12 mouse cellular contexts compared by ENCODE assay signal in genomic region chr2:101967152-101967551, GRCm38 (mm10).
DNase-seq lines count a peak whose midpoint lies in the region; ATAC-seq and TF ChIP-seq lines count a peak whose summit lies in the region.
"Had no signal": no experiment of that assay in that cellular context is flagged by ENCODE, and none has a peak within 500 bp of the region (broad histone marks: within the 10 kb centered on the region; RNA-seq: fewer than 3 reads in every experiment).

No protein-coding gene starts in this region.

- peak overlapping the region; percentile 22; the same call in 1 of the 2 replicates for H3K4me2 ChIP-seq in heart, embryonic 12.5 days
- no peak overlapping the region for H3K4me2 ChIP-seq in midbrain, embryonic 11.5 days
- no peak overlapping the region for H3K4me2 ChIP-seq in midbrain, postnatal 0 days (ENCODE audit: low read depth, low read length, poor library complexity, severe bottlenecking)

- DNase-seq in heart, postnatal 4 days = no peak
- DNase-seq in midbrain, embryonic 10.5 days (ENCODE audit: low spot score) = peak; percentile 31
- no peak for DNase-seq in midbrain, embryonic 11.5 days (ENCODE audit: low spot score, missing footprints)
- no peak for DNase-seq in limb, embryonic 10.5 days (ENCODE audit: low spot score)
- DNase-seq in midbrain, postnatal 0 days (ENCODE audit: low spot score) = no peak
- no peak for DNase-seq in adrenal gland, adult 18-20 months (ENCODE audit: low spot score in 2 of 2)
- DNase-seq: cerebellum, postnatal 25 days; thymus, adult 2 months had no signal

- no peak overlapping the region for H3K4me3 ChIP-seq in heart, embryonic 12.5 days
- H3K4me3 ChIP-seq in midbrain, embryonic 10.5 days = no peak overlapping the region
- H3K4me3 ChIP-seq in midbrain, embryonic 11.5 days (ENCODE audit: low read depth, low read length) = no peak overlapping the region
- H3K4me3 ChIP-seq in limb, embryonic 10.5 days = no peak overlapping the region
- H3K4me3 ChIP-seq in midbrain, postnatal 0 days (ENCODE audit: low read depth, low read length) = no peak overlapping the region
- H3K4me3 ChIP-seq: myocyte had no signal

- no peak for TF ChIP-seq CTCF in midbrain, postnatal 0 days (IDR thresholded peaks at IDR 0.05)

- no peak for ATAC-seq in heart, embryonic 12.5 days (ENCODE audit: insufficient number of reproducible peaks, low FRiP score)
- no peak for ATAC-seq in midbrain, embryonic 11.5 days (ENCODE audit: low FRiP score)
- no peak for ATAC-seq in midbrain, postnatal 0 days (ENCODE audit: low FRiP score)
- ATAC-seq in frontal cortex, adult (ENCODE audit: low TSS enrichment) = no peak

- 32% methylated on average over 7 of the region's 7 CpGs for WGBS in heart, embryonic 12.5 days
- WGBS in midbrain, embryonic 10.5 days = 46% methylated on average over 7 of the region's 7 CpGs
- 18% methylated on average over 7 of the region's 7 CpGs for WGBS in midbrain, embryonic 11.5 days
- WGBS in limb, embryonic 10.5 days = 67% methylated on average over 7 of the region's 7 CpGs
- 26% methylated on average over 7 of the region's 7 CpGs for WGBS in midbrain, postnatal 0 days

- no peaks in the 10 kb centered on the region for H3K9me3 ChIP-seq in heart, embryonic 12.5 days (replicated peaks)
- no peaks in the 10 kb centered on the region for H3K9me3 ChIP-seq in midbrain, embryonic 10.5 days (replicated peaks)
- no peaks in the 10 kb centered on the region for H3K9me3 ChIP-seq in midbrain, embryonic 11.5 days (ENCODE audit: control insufficient read depth, low read length)
- H3K9me3 ChIP-seq in limb, embryonic 10.5 days (replicated peaks) = no peaks in the 10 kb centered on the region
- no peaks in the 10 kb centered on the region for H3K9me3 ChIP-seq in midbrain, postnatal 0 days (ENCODE audit: low read length)

- H3K36me3 ChIP-seq in heart, embryonic 12.5 days = no peaks in the 10 kb centered on the region
- H3K36me3 ChIP-seq in midbrain, embryonic 10.5 days = no peaks in the 10 kb centered on the region
- H3K36me3 ChIP-seq in midbrain, embryonic 11.5 days (ENCODE audit: control insufficient read depth, insufficient read depth, low read length) = no peaks in the 10 kb centered on the region
- no peaks in the 10 kb centered on the region for H3K36me3 ChIP-seq in limb, embryonic 10.5 days
- H3K36me3 ChIP-seq in midbrain, postnatal 0 days (ENCODE audit: insufficient read depth, low read length) = no peaks in the 10 kb centered on the region

- H3K4me1 ChIP-seq in heart, embryonic 12.5 days (replicated peaks) = peaks cover 34% of the 10 kb centered on the region
- peaks cover 79% of the 10 kb centered on the region for H3K4me1 ChIP-seq in midbrain, embryonic 10.5 days
- peaks cover 32% of the 10 kb centered on the region for H3K4me1 ChIP-seq in midbrain, embryonic 11.5 days (ENCODE audit: control insufficient read depth, insufficient read depth, low read length)
- H3K4me1 ChIP-seq in limb, embryonic 10.5 days = peaks cover 73% of the 10 kb centered on the region
- peaks cover 11% of the 10 kb centered on the region for H3K4me1 ChIP-seq in midbrain, postnatal 0 days (ENCODE audit: insufficient read depth, low read length)

- H3K27ac ChIP-seq in heart, embryonic 12.5 days (ENCODE audit: poor library complexity, severe bottlenecking) = no peak overlapping the region
- H3K27ac ChIP-seq in midbrain, embryonic 10.5 days (replicated peaks) = peak overlapping the region; percentile 71
- no peak overlapping the region; the same call in 1 of the 2 replicates for H3K27ac ChIP-seq in midbrain, embryonic 11.5 days (ENCODE audit: low read depth, low read length)
- H3K27ac ChIP-seq in limb, embryonic 10.5 days = peak overlapping the region; percentile 68
- 0 out of 2 replicates have a peak overlapping the region, but pooled peaks have one; percentile 12 for H3K27ac ChIP-seq in midbrain, postnatal 0 days (ENCODE audit: low read depth, low read length)
- H3K27ac ChIP-seq: liver, embryonic 14.5 days had no signal

- no peaks in the 10 kb centered on the region for H3K27me3 ChIP-seq in heart, embryonic 12.5 days (replicated peaks)
- H3K27me3 ChIP-seq in midbrain, embryonic 10.5 days (ENCODE audit: low read depth, poor library complexity, severe bottlenecking) = no peaks in the 10 kb centered on the region
- no peaks in the 10 kb centered on the region for H3K27me3 ChIP-seq in midbrain, embryonic 11.5 days (ENCODE audit: control insufficient read depth, insufficient read depth, low read length)
- no peaks in the 10 kb centered on the region for H3K27me3 ChIP-seq in limb, embryonic 10.5 days (ENCODE audit: low read depth, poor library complexity, severe bottlenecking)
- H3K27me3 ChIP-seq in midbrain, postnatal 0 days (ENCODE audit: insufficient read depth, low read length) = no peaks in the 10 kb centered on the region

- no peak overlapping the region for H3K9ac ChIP-seq in heart, embryonic 12.5 days
- H3K9ac ChIP-seq in midbrain, embryonic 11.5 days (ENCODE audit: low read length) = no peak overlapping the region
- no peak overlapping the region for H3K9ac ChIP-seq in midbrain, postnatal 0 days (replicated peaks; ENCODE audit: low read length, poor library complexity, severe bottlenecking)
- H3K9ac ChIP-seq: liver, embryonic 14.5 days had no signal

Comparison
In these comparisons a context has a peak if more than half of its experiments do, and no peak if none do; other contexts are left out.
1. H3K27ac ChIP-seq: peak in midbrain, embryonic 10.5 days (single experiment), limb, embryonic 10.5 days (single experiment) and midbrain, postnatal 0 days (single experiment); none in heart, embryonic 12.5 days (single experiment) and midbrain, embryonic 11.5 days (single experiment).